Mouse (Mus musculus) thymus, postnatal 14 days (tissue): ENCODE results near the gene Etnppl.

ENCODE experiments used
- DNase-seq: peaks from one replicate; pipeline ENCODE4 v3.0.0; 2021

The Etnppl gene

DNA sequence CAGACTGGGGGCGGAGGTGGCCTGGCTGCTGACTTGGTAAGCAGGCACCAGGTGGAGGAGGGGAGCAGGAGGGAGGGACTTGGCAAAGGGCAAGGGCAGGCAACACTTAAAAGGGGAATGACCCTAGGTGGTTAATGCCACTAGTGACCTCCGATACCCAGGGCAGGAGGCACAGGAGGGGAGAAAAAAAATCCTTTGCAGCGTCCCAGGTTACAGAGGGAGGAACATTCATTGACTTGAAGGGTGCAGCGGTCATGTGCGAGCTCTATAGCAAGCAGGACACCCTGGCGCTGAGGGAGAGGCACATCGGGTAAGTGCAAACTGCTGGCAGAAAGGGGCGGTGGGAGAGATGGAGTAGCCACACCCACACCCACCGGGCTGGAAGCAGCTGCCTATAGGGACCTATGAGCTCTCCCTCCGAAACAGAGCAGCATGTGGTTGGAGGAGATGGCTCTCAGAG, at the start of gene Etnppl:
Etnppl (plus strand) TSS at position 10 of the 460 bp plus-strand sequence.
- peak; percentile 8 for DNase-seq

GRCm38 (mm10) chr3:130568331-130569095, 48.7 kb upstream of the Etnppl start:
- DNase-seq, result no peak

- no peak for DNase-seq
Measured at GRCm38 (mm10) chr3:130573243-130573642, 44.0 kb upstream of the Etnppl start.

DNA sequence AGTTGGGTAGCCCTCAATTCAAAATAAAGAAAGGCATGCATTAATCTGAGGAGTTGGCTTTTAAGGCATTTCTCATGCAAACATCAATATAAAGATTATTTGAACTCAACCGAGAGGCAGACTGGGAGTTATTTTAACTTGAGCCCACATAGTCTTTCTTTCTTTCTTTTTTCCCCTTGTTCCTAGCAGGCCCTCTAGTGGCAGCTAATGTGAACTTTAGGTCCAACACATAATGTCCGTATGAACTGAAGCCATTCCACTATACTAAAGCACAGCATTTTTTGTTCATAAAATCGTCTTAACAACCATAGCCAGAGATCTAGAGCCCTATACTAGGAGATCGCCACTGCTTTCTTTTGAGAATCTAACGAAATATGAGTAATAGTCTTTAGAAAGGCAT, 42.6 kb upstream of the Etnppl start:
- DNase-seq, result peak; percentile 20

- peak; percentile 34 for DNase-seq
Measured at GRCm38 (mm10) chr3:130576683-130577082, 40.6 kb upstream of the Etnppl start.

DNA sequence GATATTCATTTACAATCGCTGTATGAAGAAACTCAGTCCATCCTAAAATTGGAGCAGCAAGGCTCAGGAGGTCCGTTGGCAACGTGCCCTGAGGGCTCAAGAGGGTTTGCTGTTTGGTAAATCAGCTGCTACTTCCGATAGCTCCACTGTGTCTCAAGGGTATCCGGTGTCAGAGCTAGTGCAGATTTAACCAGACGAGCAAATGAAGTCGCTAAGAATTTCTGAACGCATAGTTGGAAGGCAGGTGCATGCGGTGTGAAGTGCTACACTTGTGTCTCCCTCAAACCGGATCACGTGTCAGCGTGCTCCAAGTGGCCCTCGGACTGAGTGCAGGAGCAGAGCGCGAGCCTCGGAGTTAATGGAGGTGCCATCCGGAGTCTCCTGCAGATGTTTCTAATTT, 37.7 kb upstream of the Etnppl start:
- DNase-seq, result no peak

DNA sequence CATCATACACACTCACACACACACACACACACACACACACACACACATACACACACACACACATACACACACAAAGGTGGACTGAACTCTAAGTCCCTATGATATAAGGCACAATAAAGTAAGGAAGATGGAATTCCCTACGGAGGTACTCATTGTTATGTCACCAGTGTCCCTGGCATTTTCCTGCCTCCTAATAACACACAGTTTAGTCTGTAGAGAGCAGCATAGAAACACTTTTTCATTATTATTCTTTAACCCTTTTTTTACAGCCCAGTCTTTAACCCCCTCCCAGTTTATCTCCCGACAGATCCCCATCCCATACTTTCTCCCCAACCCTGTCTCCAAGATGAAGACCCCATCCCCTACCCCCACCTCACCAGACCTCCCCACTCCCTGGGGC, 35.7 kb upstream of the Etnppl start:
- DNase-seq, result no peak

- DNase-seq, result no peak
Measured at GRCm38 (mm10) chr3:130582903-130583664, 34.2 kb upstream of the Etnppl start.

DNA sequence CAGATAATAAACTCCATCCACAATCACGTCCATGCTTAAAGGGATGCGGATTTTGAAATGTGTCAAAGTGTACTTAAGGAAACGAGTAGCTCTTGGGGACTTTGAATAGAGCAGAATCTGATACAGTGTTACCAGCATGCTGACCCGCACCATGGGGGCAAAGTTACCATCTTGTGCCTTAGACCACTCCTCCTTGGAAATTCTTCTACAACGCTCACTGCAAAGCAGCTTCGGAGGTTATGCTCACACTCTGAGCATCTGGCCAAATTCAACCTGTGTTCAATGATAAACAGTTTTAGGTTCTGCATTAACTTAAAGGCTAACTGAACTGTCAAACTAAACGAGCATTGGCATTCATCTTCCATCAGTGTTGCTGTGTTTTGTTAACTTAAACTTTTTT, 33.2 kb upstream of the Etnppl start:
- DNase-seq, result no peak

- DNase-seq, result no peak
Measured at GRCm38 (mm10) chr3:130595050-130595449, 22.2 kb upstream of the Etnppl start.

GRCm38 (mm10) chr3:130601491-130601890, 15.8 kb upstream of the Etnppl start:
- DNase-seq, result no peak

DNA sequence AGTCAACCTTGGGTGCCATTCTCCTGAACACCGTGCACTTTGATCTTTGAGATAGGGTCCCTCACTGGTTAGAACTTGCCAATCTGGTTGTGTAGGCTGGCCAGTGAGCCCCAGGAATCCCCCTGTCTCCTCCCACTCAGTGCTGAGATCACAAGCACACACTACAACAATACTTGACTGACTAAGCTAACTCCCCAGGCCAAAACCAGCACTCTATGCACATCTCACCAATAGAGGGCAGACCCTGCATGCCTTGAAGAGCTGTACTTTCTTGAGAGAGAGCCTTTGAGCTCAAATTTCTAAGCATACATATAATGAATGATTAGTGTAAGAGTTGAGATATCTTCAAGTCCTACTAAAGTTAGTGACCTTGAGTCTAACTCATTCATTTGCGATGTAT, 9.3 kb upstream of the Etnppl start:
- DNase-seq, result no peak

DNA sequence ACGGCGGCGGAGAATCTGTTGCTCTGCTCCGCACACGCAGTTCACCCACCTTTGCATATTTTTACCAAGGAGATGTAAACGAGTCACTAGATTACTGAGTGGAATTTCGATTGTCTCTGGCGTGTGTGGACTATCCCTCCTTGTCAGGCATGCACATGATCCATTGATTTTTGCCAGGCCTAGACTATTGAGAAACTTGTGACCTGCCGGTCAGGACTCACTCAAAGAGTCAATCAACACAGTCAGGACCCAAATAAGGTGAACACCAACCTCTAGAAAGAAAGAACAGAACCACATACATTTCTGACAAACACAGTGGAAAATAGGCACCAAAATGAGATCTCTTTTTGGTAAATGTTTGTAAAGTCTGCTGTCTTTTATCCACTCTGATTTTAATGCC, 2.8 kb upstream of the Etnppl start:
- DNase-seq, result no peak

GRCm38 (mm10) chr3:130615625-130616024, 1.6 kb upstream of the Etnppl start:
- DNase-seq, result no peak

- no peak for DNase-seq
Measured at GRCm38 (mm10) chr3:130620517-130621146, 3.4 kb downstream of the Etnppl start.

- DNase-seq, result peak; percentile 15
Measured at GRCm38 (mm10) chr3:130628358-130628757, 11.1 kb downstream of the Etnppl start.

GRCm38 (mm10) chr3:130633859-130634258, 16.6 kb downstream of the Etnppl start:
- no peak for DNase-seq

GRCm38 (mm10) chr3:130646110-130646810, 29.0 kb downstream of the Etnppl start:
- DNase-seq, result no peak

DNA sequence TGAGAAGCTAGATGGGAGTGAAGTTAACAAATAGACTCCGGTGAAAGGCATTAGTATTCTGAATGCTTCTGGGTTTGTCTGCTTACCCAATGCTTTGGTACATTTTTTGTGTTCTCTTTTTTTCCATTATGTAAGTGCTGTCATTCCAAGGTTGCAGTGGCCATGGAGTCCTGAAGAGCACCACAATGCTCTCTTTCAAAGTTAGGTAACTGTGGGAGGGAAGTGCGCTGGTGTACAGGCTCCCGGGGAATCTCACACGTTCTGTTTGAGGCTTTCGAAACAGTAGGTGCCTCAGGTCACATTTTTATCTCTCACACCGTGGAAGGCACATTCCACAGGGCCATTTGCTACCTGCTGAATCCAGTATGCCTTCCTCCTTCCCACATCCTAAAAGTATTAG, 32.3 kb downstream of the Etnppl start:
- DNase-seq, result no peak

GRCm38 (mm10) chr3:130660619-130661018, 43.4 kb downstream of the Etnppl start:
- DNase-seq, result no peak

DNA sequence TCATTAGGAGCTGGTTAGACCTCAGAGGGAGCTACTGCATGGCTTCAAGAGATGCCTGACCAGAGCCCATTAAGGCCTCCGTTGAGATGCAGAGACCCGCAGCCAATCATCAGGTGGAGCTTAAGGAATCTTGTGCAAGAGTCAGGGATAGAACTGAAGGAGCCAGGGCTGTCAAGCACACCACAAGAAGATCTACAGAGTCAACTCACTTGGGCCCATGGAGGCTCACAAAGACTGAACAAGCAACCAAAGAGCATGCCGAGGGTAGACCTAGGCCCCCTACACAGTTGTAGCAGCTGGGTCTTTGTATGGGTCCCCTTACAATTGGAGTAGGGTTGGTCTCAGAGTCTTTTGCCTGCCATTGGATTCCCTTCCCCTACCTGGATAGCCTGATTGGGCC, 45.2 kb downstream of the Etnppl start:
- DNase-seq, result no peak

GRCm38 (mm10) chr3:130671291-130671690, 54.0 kb downstream of the Etnppl start:
- no peak for DNase-seq
